Mouse (Mus musculus) layer of hippocampus, postnatal 36 days (tissue): ENCODE data around the gene Pcgf2. TPM values are rescaled to one million over a fixed set of nuclear protein-coding genes. Genes with fewer than 3 reads are reported as not detected.
A peak's percentile ranks its signal among the peaks of the same experiment; 100 is the strongest.
"Not testable (repeated sequence)": the region's sequence is repeated elsewhere in the genome, so short reads cannot be mapped to it uniquely, and the experiment has no call there.

Experiments used
- DNase-seq, 2 experiments: peaks; one replicate each; pipeline ENCODE4 v3.0.0; 2022
- total RNA-seq, 2 experiments: library from RNA; stranded (reverse); gene quantifications; 2 replicates each; pipeline ENCODE4 v1.2.3; 2021

Pcgf2 gene
- total RNA-seq, 2 experiments from 2014 or later: 23.5 to 30.6 TPM

GRCm38 (mm10) chr11:97717369-97718280 lies 17.3 kb upstream of the Pcgf2 start:
- DNase-seq: no peak

GRCm38 (mm10) chr11:97716021-97716420 lies 15.7 kb upstream of the Pcgf2 start:
- no peak for DNase-seq

GRCm38 (mm10) chr11:97714784-97715760 lies 14.8 kb upstream of the Pcgf2 start:
- no peak for DNase-seq

GRCm38 (mm10) chr11:97714356-97714755 lies 14.1 kb upstream of the Pcgf2 start:
- no peak for DNase-seq

- no peak for DNase-seq
Observed at GRCm38 (mm10) chr11:97713896-97714295, 13.6 kb upstream of the Pcgf2 start.

GRCm38 (mm10) chr11:97712286-97712685 lies 12.0 kb upstream of the Pcgf2 start:
- DNase-seq: no peak

- no peak for DNase-seq
Observed at GRCm38 (mm10) chr11:97711200-97711900, 11.1 kb upstream of the Pcgf2 start.

GRCm38 (mm10) chr11:97710067-97710466 lies 9.8 kb upstream of the Pcgf2 start:
- DNase-seq: not testable (repeated sequence)

- peak; percentile 97 to 99 for DNase-seq
Observed at GRCm38 (mm10) chr11:97703039-97703826, 2.9 kb upstream of the Pcgf2 start, which contains the start of gene Psmb3. Gene Psmb3 (plus strand): TSS chr11:97703399.

GRCm38 (mm10) chr11:97702393-97702745 lies 2.1 kb upstream of the Pcgf2 start:
- peak; percentile 87 to 91 for DNase-seq

GRCm38 (mm10) chr11:97701581-97702392 lies 1.5 kb upstream of the Pcgf2 start:
- no peak for DNase-seq

- DNase-seq: no peak
Observed at GRCm38 (mm10) chr11:97700746-97701580, 666 bp upstream of the Pcgf2 start.

GRCm38 (mm10) chr11:97699626-97700002 lies 683 bp downstream of the Pcgf2 start:
- peak; percentile 60 to 66 for DNase-seq

GRCm38 (mm10) chr11:97698741-97699611 lies 1.3 kb downstream of the Pcgf2 start:
- peak in 1 of 2 experiments; percentile 51 for DNase-seq

GRCm38 (mm10) chr11:97697891-97698529 lies 2.3 kb downstream of the Pcgf2 start:
- no peak for DNase-seq

- no peak for DNase-seq
Observed at GRCm38 (mm10) chr11:97697199-97697890, 3.0 kb downstream of the Pcgf2 start.

- DNase-seq: no peak
Observed at GRCm38 (mm10) chr11:97696669-97697068, 3.6 kb downstream of the Pcgf2 start.
